Mouse (Mus musculus) lung, embryonic 15.5 days (tissue): ENCODE measurements around the gene Ctns. TPM values are rescaled to one million over a fixed set of nuclear protein-coding genes. Genes with fewer than 3 reads are reported as not detected.

Source experiments
- ATAC-seq: fragments of 200-750 bp; cut with Nextera tagmentation; 2 replicates; pipeline ENCODE4 v1.8.0; 2017; ENCODE audit warnings: moderate number of reproducible peaks, borderline replicate concordance; ENCODE audit not compliant: low FRiP score, low TSS enrichment; ENCODE audit errors: extremely low read depth
- H3K27ac ChIP-seq: fragments of 300-500 bp; sonication (generic); 2 replicates; pipeline ENCODE4 v1.5.1; 2015; ENCODE audit warnings: moderate library complexity, mild to moderate bottlenecking, inconsistent platforms
- H3K27me3 ChIP-seq: fragments of 300-500 bp; sonication (generic); 2 replicates; pipeline ENCODE4 v1.6.1; 2015; ENCODE audit warnings: inconsistent platforms
- H3K36me3 ChIP-seq: fragments of 300-500 bp; sonication (generic); 2 replicates; pipeline ENCODE4 v1.6.1; 2015; ENCODE audit warnings: inconsistent platforms
- H3K4me1 ChIP-seq: fragments of 300-500 bp; sonication (generic); 2 replicates; pipeline ENCODE4 v1.6.1; 2015; ENCODE audit warnings: inconsistent platforms
- H3K4me2 ChIP-seq: fragments of 300-500 bp; sonication (generic); 2 replicates; pipeline ENCODE4 v1.6.1; 2015; ENCODE audit warnings: inconsistent platforms, mild to moderate bottlenecking, moderate library complexity
- H3K4me3 ChIP-seq: fragments of 300-500 bp; sonication (generic); 2 replicates; pipeline ENCODE4 v1.5.1; 2015; ENCODE audit warnings: mild to moderate bottlenecking, inconsistent platforms
- H3K9ac ChIP-seq: fragments of 300-500 bp; sonication (generic); 2 replicates; pipeline ENCODE4 v1.6.1; 2015; ENCODE audit warnings: inconsistent platforms
- H3K9me3 ChIP-seq: fragments of 300-500 bp; sonication (generic); 2 replicates; pipeline ENCODE4 v1.6.1; 2016; ENCODE audit warnings: inconsistent platforms
- WGBS: fragments of 180-500 bp; shearing (Covaris S2); methylation state at CpG from one replicate; pipeline ENCODE4 v1.1.7; 2015; 5-methylcytosine and 5-hydroxymethylcytosine counted together
- polyA plus RNA-seq: library from polyadenylated mRNA; unstranded; fragments of >200 nt; fragmentation: Nextera tagmentation; extraction: Ambion mirVana; gene quantifications from 2 replicates; pipeline ENCODE4 v1.2.1, GENCODE M21; 2015

Ctns gene
- polyA plus RNA-seq, 1 experiment from 2014 or later, result 12.8 TPM

- Histone ChIP-seq H3K4me3 (peak overlapping the region; percentile 81), H3K36me3 (peaks cover 14% of the 10 kb centered on the region; the same call in 1 of the 2 replicates), H3K27ac (peak overlapping the region; percentile 16; the same call in 1 of the 2 replicates), H3K9ac (peak overlapping the region; percentile 74), H3K4me1 (peaks cover 38% of the 10 kb centered on the region), H3K9me3 (no peaks in the 10 kb centered on the region), H3K4me2 (peak overlapping the region; percentile 69), H3K27me3 (no peaks in the 10 kb centered on the region)
- ATAC-seq, result no peak
- WGBS, result 14% methylated on average over 11 of the region's 11 CpGs
Measured at GRCm38 (mm10) chr11:73137116-73137515, 61.7 kb downstream of the Ctns start.

DNA sequence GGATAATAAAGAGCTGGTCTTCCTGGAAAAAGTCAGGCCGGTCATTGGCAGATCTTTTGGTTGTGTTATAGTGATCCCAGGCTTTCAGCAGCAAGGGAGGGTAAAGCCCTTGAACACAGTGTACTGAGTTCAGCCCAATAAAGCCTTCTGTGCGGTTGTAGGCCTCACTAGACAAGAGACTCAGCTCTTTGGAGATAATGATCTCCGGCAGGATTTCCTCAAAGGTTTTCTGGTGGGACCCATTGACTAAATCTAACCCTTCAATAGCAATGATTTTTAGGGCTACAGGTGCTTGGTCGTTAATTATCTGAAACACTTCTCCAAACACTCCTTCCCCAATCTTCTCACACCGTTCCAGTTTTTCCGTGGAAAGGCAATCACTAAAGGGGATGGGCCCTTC, 62.3 kb downstream of the Ctns start:
- WGBS, result 57% methylated on average over 6 of the region's 6 CpGs
- Histone ChIP-seq H3K27ac (no peak overlapping the region), H3K27me3 (no peaks in the 10 kb centered on the region), H3K9ac (peak overlapping the region; percentile 74), H3K4me2 (peak overlapping the region; percentile 69), H3K9me3 (no peaks in the 10 kb centered on the region), H3K4me3 (peak overlapping the region; percentile 81), H3K4me1 (peaks cover 38% of the 10 kb centered on the region), H3K36me3 (peaks cover 14% of the 10 kb centered on the region; the same call in 1 of the 2 replicates)
- ATAC-seq, result no peak

GRCm38 (mm10) chr11:73134222-73134621, 64.6 kb downstream of the Ctns start:
- peaks cover 38% of the 10 kb centered on the region for H3K4me1 ChIP-seq
- ATAC-seq, result no peak
- H3K27ac ChIP-seq, result no peak overlapping the region
- H3K9me3 ChIP-seq, result no peaks in the 10 kb centered on the region
- no peak overlapping the region for H3K4me3 ChIP-seq
- 0 out of 2 replicates have a peak overlapping the region, but pooled peaks have one; percentile 69 for H3K4me2 ChIP-seq
- WGBS, result 86% methylated on average over 5 of the region's 5 CpGs
- H3K36me3 ChIP-seq, result peaks cover 17% of the 10 kb centered on the region; the same call in 1 of the 2 replicates
- H3K27me3 ChIP-seq, result no peaks in the 10 kb centered on the region
- no peak overlapping the region for H3K9ac ChIP-seq

Other genes starting within 250 kb of the Ctns start
- 13.9 and 16.2 TPM in 2 replicates for gene Atp2a3, start 237.9 kb downstream of the Ctns start, polyA plus RNA-seq
- gene P2rx1, start 199.9 kb downstream of the Ctns start, polyA plus RNA-seq, result 1.6 and 2.2 TPM in 2 replicates
- 7.7 and 7.8 TPM in 2 replicates for gene Camkk1, start 180.0 kb downstream of the Ctns start, polyA plus RNA-seq
- 11.0 and 12.5 TPM in 2 replicates for gene Ncbp3, start 151.3 kb downstream of the Ctns start, polyA plus RNA-seq
- gene Itgae, start 108.5 kb downstream of the Ctns start, polyA plus RNA-seq, result 0.44 and 1.2 TPM in 2 replicates
- gene Haspin, start 60.7 kb downstream of the Ctns start, polyA plus RNA-seq, result 20.7 and 21.0 TPM in 2 replicates
- 0.21 and 0.25 TPM in 2 replicates for gene P2rx5, start 38.6 kb downstream of the Ctns start, polyA plus RNA-seq
- gene Emc6, start 22.0 kb downstream of the Ctns start, polyA plus RNA-seq, result 119 and 126 TPM in 2 replicates
- gene Tax1bp3, start 22.0 kb downstream of the Ctns start, polyA plus RNA-seq, result 270 and 276 TPM in 2 replicates
- 1.6 TPM in 2 replicates for gene Shpk, start 418 bp upstream of the Ctns start, polyA plus RNA-seq
- gene Trpv1, start 35.2 kb upstream of the Ctns start, polyA plus RNA-seq, result 0.09 TPM in 1 of 2 replicates, not detected in the other
- 0.03 and 0.10 TPM in 2 replicates for gene Trpv3, start 68.3 kb upstream of the Ctns start, polyA plus RNA-seq
- gene Aspa, start 130.6 kb upstream of the Ctns start, polyA plus RNA-seq, result 1.3 and 1.4 TPM in 2 replicates
- 0.05 TPM in 1 of 2 replicates, not detected in the other for gene Gm49340, start 130.7 kb upstream of the Ctns start, polyA plus RNA-seq
- gene Spata22, start 130.7 kb upstream of the Ctns start, polyA plus RNA-seq, result not detected in 2 replicates
- not detected in 2 replicates for gene Olfr20, start 151.7 kb upstream of the Ctns start, polyA plus RNA-seq
- not detected in 2 replicates for gene Olfr376, start 172.2 kb upstream of the Ctns start, polyA plus RNA-seq
- not detected in 2 replicates for gene Olfr1, start 200.6 kb upstream of the Ctns start, polyA plus RNA-seq
- gene Olfr378, start 229.4 kb upstream of the Ctns start, polyA plus RNA-seq, result not detected in 2 replicates